Mouse (Mus musculus) thymus, adult 2 months (tissue): ENCODE measurements around the gene Rbm33.

Experiments
- CTCF ChIP-seq: fragments of 200-500 bp; IDR thresholded peaks from 2 replicates; pipeline ENCODE4 v1.5.1; 2012; ENCODE audit warnings: mild to moderate bottlenecking, control low read depth, low read length, moderate library complexity, borderline replicate concordance; ENCODE audit not compliant: control insufficient read depth, poor library complexity, insufficient read depth; ENCODE audit errors: extremely low read depth
- POLR2A ChIP-seq: fragments of 200-500 bp; IDR thresholded peaks from 2 replicates; pipeline ENCODE4 v1.6.1; 2012; ENCODE audit warnings: mild to moderate bottlenecking, low read length, control low read depth, moderate library complexity; ENCODE audit not compliant: control insufficient read depth, poor library complexity, insufficient read depth; ENCODE audit errors: extremely low read depth

GRCm38 (mm10) chr5:28317917-28318267 lies 971 bp downstream of the Rbm33 start:
- no peak for TF ChIP-seq CTCF
- no peak for TF ChIP-seq POLR2A
